Mouse (Mus musculus): ENCODE measurements around the gene Tbx20.

The Tbx20 gene

GRCm38 (mm10) chr9:24769611-24770010, 4.5 kb downstream of the Tbx20 start:
- DNase-seq (ENCODE audit: low spot score in 2 of 2), result no peak

- DNase-seq (ENCODE audit: low spot score in 2 of 2), result no peak
Observed at GRCm38 (mm10) chr9:24767056-24767455, 7.0 kb downstream of the Tbx20 start.

DNA sequence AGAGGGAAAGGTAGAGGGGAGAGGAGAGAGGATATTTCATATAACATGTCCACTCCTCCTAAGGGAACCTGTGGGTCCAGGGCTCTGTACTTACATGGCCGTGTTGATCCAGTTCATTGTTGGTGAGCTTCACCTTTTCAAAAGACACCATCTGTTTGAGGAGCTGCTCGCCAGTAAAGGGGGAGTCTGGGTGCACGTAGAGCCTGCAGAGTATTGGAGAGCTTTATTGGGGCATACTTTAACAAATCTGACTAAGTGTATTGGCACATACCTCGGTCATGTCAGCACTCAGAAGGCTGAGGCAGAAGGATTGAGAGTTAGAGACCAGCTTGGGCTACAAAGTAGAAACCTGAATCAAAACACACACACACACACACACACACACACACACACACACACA, 8.5 kb downstream of the Tbx20 start:
- DNase-seq (ENCODE audit: low spot score in 2 of 2), result no peak

DNA sequence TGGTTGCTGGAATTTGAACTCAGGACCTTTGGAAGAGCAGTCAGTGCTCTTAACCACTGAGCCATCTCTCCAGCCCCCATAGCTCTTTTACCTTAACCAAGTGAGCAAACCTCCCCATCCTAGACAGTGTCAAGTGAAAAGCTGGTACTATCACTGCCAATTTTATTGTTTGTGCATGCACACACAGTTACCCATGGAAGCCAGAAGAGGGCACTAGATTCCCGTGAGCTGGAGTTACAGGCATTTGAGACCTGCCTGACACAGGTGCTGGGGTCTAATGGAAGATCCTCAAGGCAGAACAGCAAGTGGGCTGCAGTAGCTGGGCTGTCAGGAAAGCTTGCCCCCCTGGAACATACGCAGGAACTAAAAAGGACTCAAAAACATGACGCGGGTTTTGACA, 13.6 kb downstream of the Tbx20 start:
- DNase-seq (ENCODE audit: low spot score in 2 of 2), result no peak

DNA sequence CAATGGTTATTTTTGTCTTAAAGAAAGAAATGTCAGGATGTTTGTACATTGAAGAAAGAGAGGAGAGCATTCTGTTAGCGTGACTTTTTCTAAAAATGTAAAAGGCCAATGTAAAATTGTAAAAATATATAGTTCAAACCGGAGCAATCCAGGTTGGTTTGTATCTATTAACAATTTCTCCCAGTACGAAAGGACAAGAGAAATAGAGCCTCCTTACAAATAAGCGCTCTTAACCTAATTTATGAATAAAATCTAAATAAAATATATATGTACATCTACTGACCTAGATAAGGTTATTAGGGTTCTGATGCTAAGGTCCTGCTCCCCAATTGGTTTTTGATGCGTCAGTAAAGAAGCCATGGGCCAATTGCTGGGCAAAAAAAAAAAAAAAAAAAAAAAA, 29.1 kb downstream of the Tbx20 start:
- no peak for DNase-seq (ENCODE audit: low spot score in 2 of 2)

DNA sequence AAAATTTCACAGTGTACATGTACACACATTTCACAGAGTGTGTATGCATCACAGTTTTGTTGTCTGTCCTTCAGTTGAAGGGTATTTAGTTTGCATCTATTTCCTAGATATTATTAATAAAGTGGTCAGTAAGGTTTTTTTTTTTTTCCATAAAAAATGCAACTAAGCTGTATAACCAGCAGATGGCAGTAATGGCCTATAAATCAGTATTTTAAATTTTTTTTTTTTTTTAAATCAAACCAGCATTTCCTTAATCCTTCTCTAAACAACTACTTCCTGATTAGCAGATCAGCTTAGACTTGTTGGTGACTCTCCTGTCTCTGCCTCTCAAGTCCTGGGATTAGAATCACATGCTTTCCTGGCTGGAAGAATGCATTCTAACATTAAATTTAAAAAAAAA, 72.9 kb downstream of the Tbx20 start:
- no peak for DNase-seq (ENCODE audit: low spot score in 2 of 2)

- no peak for DNase-seq (ENCODE audit: low spot score in 2 of 2)
Observed at GRCm38 (mm10) chr9:24696405-24696778, 77.7 kb downstream of the Tbx20 start.

DNA sequence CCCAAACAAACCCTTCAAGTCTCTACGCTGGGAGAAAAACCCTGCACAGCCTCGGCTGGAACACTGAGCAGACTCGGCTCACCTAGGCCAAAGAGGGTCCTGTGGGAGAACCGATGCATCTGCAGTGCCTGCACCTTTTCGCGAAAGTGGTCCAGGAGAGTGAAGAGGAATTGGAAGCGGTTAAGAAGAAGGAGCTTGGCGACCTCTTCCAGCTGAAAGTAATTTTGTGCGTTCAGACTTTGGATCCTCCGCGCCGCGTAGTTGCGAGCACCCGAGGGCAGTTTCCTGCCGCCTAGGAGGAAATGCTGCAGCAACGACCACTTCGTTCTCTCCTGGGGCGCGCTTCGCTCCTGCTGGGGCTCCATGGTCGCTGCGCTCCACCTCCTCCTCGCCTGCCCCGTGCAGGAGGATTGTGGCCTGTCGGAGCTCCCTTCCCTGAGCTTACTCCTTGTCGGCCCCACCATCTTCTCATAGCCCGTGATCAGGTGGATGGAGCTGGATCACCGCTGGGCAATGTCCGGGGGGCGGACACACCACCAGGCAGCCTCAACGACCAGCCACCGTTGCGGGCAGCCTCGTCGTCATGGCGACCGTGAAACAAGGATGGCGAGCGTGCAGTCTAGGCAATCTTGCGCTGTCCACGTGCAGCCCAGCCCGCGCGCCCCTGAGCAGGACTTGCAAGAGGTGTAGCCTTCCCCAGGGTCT, 78.3 kb downstream of the Tbx20 start, which contains the start of gene Dpy19l2:
Gene Dpy19l2 (minus strand): TSS at position 594 of the 705 bp plus-strand sequence.
- peak; percentile 4 to 13 for DNase-seq (ENCODE audit: low spot score in 2 of 2)
